Mouse (Mus musculus): ENCODE data around the gene Tgfbr2. TPM values are rescaled to one million over a fixed set of nuclear protein-coding genes. Genes with fewer than 3 reads are reported as not detected.
"Not testable (repeated sequence)": the region's sequence is repeated elsewhere in the genome, so short reads cannot be mapped to it uniquely, and the experiment has no call there.

The Tgfbr2 gene
- polyA plus RNA-seq, 1 experiment from 2014 or later = 69.0 TPM

DNA sequence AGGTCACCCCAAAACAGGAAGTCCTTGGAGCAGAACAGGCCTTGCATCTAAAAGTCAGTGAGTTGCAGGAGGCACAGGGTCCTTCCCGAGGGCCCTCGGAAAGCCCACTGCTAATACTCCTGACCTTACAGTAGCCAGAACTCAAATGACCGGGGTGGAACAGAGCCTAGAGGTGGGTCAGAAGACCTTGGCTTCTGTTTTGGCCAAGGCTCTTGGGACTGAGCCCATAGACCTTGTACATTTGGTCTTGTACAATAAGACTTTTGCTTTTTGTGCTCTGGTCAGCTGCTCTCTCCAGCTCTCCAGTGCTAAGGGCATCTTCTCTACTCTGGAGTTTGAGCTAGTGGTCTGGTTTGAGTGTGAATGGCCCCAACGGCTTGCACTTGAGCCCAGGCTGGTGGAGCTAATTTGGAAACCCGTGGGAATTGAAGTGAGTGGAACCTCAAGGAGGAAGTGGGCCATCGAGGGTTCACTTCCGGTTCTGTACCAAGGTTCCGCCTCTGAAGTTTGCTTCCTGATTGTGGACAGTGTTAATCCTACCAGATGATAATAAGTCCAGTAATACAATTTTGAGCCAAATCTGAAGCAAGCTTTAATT, 91.3 kb downstream of the Tgfbr2 start:
- Histone ChIP-seq H3K9ac (no peak overlapping the region), H3K36me3 (peaks cover 9% of the 10 kb centered on the region), H3K4me1 (no peaks in the 10 kb centered on the region), H3K4me3 (no peak overlapping the region), H3K27me3 (no peaks in the 10 kb centered on the region), H3K9me3 (no peaks in the 10 kb centered on the region), H3K27ac (no peak overlapping the region), H3K4me2 (no peak overlapping the region)
- 81% methylated on average over 8 of the region's 8 CpGs for WGBS
- no peak for ATAC-seq (ENCODE audit: insufficient number of reproducible peaks, low FRiP score, low TSS enrichment, low read depth)

DNA sequence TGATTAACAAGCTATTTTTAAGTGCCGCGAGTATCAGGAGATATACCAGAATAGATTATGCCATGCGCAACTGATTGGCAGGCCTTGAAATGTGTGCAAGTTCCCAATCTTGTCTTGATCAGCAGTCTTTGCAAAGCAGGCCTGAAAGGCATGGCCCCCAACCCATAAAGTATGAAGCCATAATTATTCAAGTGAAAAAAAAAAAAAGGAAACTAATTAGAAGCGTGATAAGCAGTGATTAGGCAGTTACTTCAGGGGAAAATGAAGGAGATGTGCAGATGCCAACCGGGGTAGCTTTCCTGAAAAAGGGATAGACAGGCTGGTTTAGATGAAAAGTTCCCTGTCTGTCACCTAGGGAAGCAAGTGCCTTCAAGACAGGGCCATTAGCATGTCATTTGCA, 91.9 kb downstream of the Tgfbr2 start:
- H3K27ac ChIP-seq = no peak overlapping the region

GRCm38 (mm10) chr9:116081781-116082180, 93.4 kb downstream of the Tgfbr2 start:
- no peak overlapping the region for H3K4me2 ChIP-seq
- no peaks in the 10 kb centered on the region for H3K36me3 ChIP-seq
- 80% methylated on average over 4 of the region's 4 CpGs for WGBS

More for the DNA sequence above, 91.9 kb downstream of the Tgfbr2 start:
- no peaks in the 10 kb centered on the region for H3K27me3 ChIP-seq
- H3K9ac ChIP-seq = no peak overlapping the region
- H3K4me2 ChIP-seq = no peak overlapping the region
- no peaks in the 10 kb centered on the region for H3K4me1 ChIP-seq
- ATAC-seq (ENCODE audit: insufficient number of reproducible peaks, low FRiP score, low TSS enrichment, low read depth) = no peak
- no peak overlapping the region for H3K4me3 ChIP-seq
- peaks cover 3% of the 10 kb centered on the region; the same call in 1 of the 2 replicates for H3K36me3 ChIP-seq
- WGBS = 87% methylated on average over 5 of the region's 5 CpGs
- no peaks in the 10 kb centered on the region for H3K9me3 ChIP-seq

GRCm38 (mm10) chr9:116077419-116077818, 97.7 kb downstream of the Tgfbr2 start:
- Histone ChIP-seq H3K27me3 (no peaks in the 10 kb centered on the region), H3K4me2 (no peak overlapping the region), H3K36me3 (no peaks in the 10 kb centered on the region), H3K9me3 (no peaks in the 10 kb centered on the region), H3K4me1 (no peaks in the 10 kb centered on the region), H3K27ac (no peak overlapping the region), H3K4me3 (no peak overlapping the region), H3K9ac (no peak overlapping the region)
- ATAC-seq (ENCODE audit: insufficient number of reproducible peaks, low FRiP score, low TSS enrichment, low read depth) = no peak
- WGBS = 85% methylated on average over 2 of the region's 2 CpGs

More at GRCm38 (mm10) chr9:116081781-116082180, 93.4 kb downstream of the Tgfbr2 start:
- Histone ChIP-seq H3K9me3 (no peaks in the 10 kb centered on the region), H3K4me1 (no peaks in the 10 kb centered on the region), H3K27ac (no peak overlapping the region), H3K9ac (no peak overlapping the region), H3K27me3 (no peaks in the 10 kb centered on the region), H3K4me3 (no peak overlapping the region)
- ATAC-seq (ENCODE audit: insufficient number of reproducible peaks, low FRiP score, low TSS enrichment, low read depth) = no peak

- no peak overlapping the region for H3K9ac ChIP-seq
- H3K4me3 ChIP-seq = no peak overlapping the region
- H3K27me3 ChIP-seq = no peaks in the 10 kb centered on the region
- ATAC-seq (ENCODE audit: insufficient number of reproducible peaks, low FRiP score, low TSS enrichment, low read depth) = no peak
- no peaks in the 10 kb centered on the region for H3K4me1 ChIP-seq
- no peaks in the 10 kb centered on the region for H3K36me3 ChIP-seq
- H3K4me2 ChIP-seq = no peak overlapping the region
- no peaks in the 10 kb centered on the region for H3K9me3 ChIP-seq
- WGBS = 43% methylated on average over 2 of the region's 2 CpGs
- no peak overlapping the region for H3K27ac ChIP-seq
These were observed 98.2 kb downstream of the Tgfbr2 start for GRCm38 (mm10) chr9:116076946-116077345.

GRCm38 (mm10) chr9:116076163-116076562, 99.0 kb downstream of the Tgfbr2 start:
- Histone ChIP-seq H3K36me3 (no peaks in the 10 kb centered on the region), H3K9me3 (no peaks in the 10 kb centered on the region), H3K27ac (no peak overlapping the region), H3K4me2 (no peak overlapping the region), H3K4me3 (no peak overlapping the region), H3K9ac (no peak overlapping the region), H3K4me1 (no peaks in the 10 kb centered on the region), H3K27me3 (no peaks in the 10 kb centered on the region)
- 77% methylated on average over 4 of the region's 4 CpGs for WGBS
- no peak for ATAC-seq (ENCODE audit: insufficient number of reproducible peaks, low FRiP score, low TSS enrichment, low read depth)

GRCm38 (mm10) chr9:116071561-116071960, 103.6 kb downstream of the Tgfbr2 start:
- H3K9ac ChIP-seq; H3K4me2 ChIP-seq; ATAC-seq (ENCODE audit: insufficient number of reproducible peaks, low FRiP score, low TSS enrichment, low read depth); H3K27ac ChIP-seq; H3K27me3 ChIP-seq; H3K4me1 ChIP-seq; H3K9me3 ChIP-seq; H3K36me3 ChIP-seq; H3K4me3 ChIP-seq: not testable (repeated sequence)
- WGBS = 91% methylated on average over 1 of the region's 1 CpGs

DNA sequence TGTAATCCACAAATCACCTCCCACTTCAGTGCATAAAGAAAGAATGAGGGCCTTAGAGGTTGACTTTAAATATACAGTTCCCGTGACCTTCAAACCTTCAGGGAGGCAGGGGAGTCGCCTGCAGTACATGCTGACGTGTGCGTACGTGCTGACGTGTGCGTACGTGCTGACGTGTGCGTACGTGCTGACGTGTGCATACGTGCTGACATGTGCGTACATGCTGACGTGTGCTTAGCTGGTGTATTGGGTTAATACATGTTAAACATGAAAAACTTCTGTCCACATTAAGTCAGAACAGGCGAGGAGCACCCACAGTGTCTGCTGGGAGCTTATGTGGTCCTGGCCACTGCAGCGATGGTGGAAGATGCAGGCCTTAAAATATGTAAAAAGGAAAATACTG, 110.4 kb downstream of the Tgfbr2 start:
- 85% methylated on average over 17 of the region's 17 CpGs for WGBS
- H3K4me1 ChIP-seq = no peaks in the 10 kb centered on the region
- no peak overlapping the region for H3K4me2 ChIP-seq
- no peak overlapping the region for H3K9ac ChIP-seq
- H3K9me3 ChIP-seq = no peaks in the 10 kb centered on the region
- no peak overlapping the region for H3K4me3 ChIP-seq
- no peaks in the 10 kb centered on the region for H3K27me3 ChIP-seq
- H3K27ac ChIP-seq = no peak overlapping the region
- ATAC-seq (ENCODE audit: insufficient number of reproducible peaks, low FRiP score, low TSS enrichment, low read depth) = no peak
- no peaks in the 10 kb centered on the region for H3K36me3 ChIP-seq

DNA sequence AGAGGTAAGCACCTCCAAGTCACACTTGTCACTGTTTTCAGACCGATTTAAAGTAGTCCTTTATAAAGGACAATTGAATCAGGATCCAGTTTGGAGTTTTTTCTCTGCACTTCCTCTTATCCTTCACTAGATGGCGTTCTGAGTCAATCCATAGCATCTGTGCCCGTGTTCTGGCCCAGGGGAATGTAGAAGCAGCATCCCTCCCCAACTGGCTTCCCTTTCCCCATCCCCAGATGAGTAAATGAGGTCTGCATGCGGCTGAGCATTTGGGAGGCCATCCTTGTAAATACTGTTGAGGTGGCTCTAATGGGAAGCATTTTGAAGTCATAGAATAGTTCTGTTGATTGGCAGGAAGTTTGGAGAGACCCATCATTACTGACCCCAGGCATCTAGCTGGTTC, 114.5 kb downstream of the Tgfbr2 start:
- Histone ChIP-seq H3K4me1 (no peaks in the 10 kb centered on the region), H3K27me3 (no peaks in the 10 kb centered on the region), H3K9me3 (no peaks in the 10 kb centered on the region), H3K27ac (no peak overlapping the region), H3K4me3 (no peak overlapping the region), H3K9ac (no peak overlapping the region), H3K4me2 (no peak overlapping the region), H3K36me3 (no peaks in the 10 kb centered on the region)
- no peak for ATAC-seq (ENCODE audit: insufficient number of reproducible peaks, low FRiP score, low TSS enrichment, low read depth)
- WGBS = 4% methylated on average over 4 of the region's 4 CpGs

DNA sequence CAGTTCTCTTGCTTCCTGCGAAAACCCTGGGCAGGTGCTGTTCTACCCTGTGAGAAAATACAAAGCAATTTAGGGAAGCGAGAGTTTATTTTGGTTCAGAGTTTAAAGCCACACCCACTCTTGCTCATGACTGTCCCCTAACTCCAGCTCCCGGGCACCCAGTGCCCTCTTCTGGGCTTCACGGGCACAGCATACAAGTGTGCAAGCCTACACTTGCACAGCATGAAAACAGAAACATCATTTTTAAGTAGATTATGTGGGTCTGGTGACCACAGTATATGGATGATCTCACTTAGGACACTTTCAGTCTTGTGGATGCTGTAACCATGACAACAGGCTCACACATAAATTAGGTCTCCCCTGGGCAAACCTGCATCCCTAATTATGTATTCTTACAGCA, 116.0 kb downstream of the Tgfbr2 start:
- WGBS = 53% methylated on average over 4 of the region's 4 CpGs
- Histone ChIP-seq H3K4me3 (no peak overlapping the region), H3K4me1 (no peaks in the 10 kb centered on the region), H3K36me3 (no peaks in the 10 kb centered on the region), H3K9me3 (no peaks in the 10 kb centered on the region), H3K27ac (no peak overlapping the region), H3K27me3 (no peaks in the 10 kb centered on the region), H3K9ac (no peak overlapping the region), H3K4me2 (no peak overlapping the region)
- no peak for ATAC-seq (ENCODE audit: insufficient number of reproducible peaks, low FRiP score, low TSS enrichment, low read depth)

- Histone ChIP-seq H3K27me3 (no peaks in the 10 kb centered on the region), H3K9ac (no peak overlapping the region), H3K4me3 (no peak overlapping the region), H3K4me2 (no peak overlapping the region), H3K27ac (no peak overlapping the region), H3K4me1 (no peaks in the 10 kb centered on the region), H3K36me3 (no peaks in the 10 kb centered on the region), H3K9me3 (no peaks in the 10 kb centered on the region)
- 91% methylated on average over 4 of the region's 4 CpGs for WGBS
- ATAC-seq (ENCODE audit: insufficient number of reproducible peaks, low FRiP score, low TSS enrichment, low read depth) = no peak
These were observed 116.7 kb downstream of the Tgfbr2 start for GRCm38 (mm10) chr9:116058475-116058874.

DNA sequence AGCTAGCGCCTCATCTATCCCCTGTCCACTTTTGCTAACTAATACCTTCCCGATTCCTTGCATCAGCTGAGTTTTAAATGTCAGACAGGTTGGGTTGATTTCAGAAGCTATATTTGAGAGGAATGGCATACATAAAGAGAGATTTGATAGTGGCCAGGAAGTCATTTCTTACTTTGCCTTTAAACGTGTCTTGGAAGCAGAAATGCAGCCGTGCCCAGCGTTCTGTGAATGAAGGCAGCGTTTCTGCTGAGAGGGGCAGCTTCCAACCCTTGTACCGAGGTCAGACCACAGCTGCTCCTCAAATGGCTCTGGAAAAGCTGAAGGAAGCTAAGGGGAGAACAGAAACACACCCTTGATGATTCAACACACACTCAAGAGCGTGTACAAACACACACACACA, 121.2 kb downstream of the Tgfbr2 start:
- no peak overlapping the region for H3K27ac ChIP-seq
- H3K9me3 ChIP-seq = no peaks in the 10 kb centered on the region
- no peaks in the 10 kb centered on the region for H3K4me1 ChIP-seq
- H3K36me3 ChIP-seq = no peaks in the 10 kb centered on the region
- H3K9ac ChIP-seq = no peak overlapping the region
- no peak overlapping the region for H3K4me2 ChIP-seq
- no peak for ATAC-seq (ENCODE audit: insufficient number of reproducible peaks, low FRiP score, low TSS enrichment, low read depth)
- 53% methylated on average over 8 of the region's 8 CpGs for WGBS
- no peaks in the 10 kb centered on the region for H3K27me3 ChIP-seq
- H3K4me3 ChIP-seq = no peak overlapping the region

DNA sequence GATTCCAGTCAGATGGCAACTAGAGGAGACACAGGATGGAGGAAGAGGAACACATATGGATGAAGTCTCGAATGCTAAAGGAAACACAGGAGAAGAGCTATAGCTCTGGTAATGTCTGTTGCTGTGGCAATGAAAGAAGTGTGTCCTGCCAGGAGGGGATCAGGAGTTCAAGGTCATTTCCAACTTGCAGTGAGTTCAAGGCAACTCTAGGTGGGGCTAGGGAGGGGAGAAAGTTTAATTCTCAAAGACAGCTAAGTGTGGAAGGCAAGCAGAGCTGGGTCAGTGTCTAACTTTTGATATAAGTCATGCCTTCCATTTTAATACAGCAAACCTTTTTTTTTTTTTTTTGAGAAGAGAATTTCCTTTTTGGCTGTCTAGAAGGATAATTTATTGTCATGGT, 125.2 kb downstream of the Tgfbr2 start:
- ATAC-seq (ENCODE audit: insufficient number of reproducible peaks, low FRiP score, low TSS enrichment, low read depth) = no peak
- 76% methylated on average over 1 of the region's 1 CpGs for WGBS

More for the DNA sequence above, 125.2 kb downstream of the Tgfbr2 start:
- no peak overlapping the region for H3K4me2 ChIP-seq
- no peak overlapping the region for H3K27ac ChIP-seq
- no peak overlapping the region for H3K9ac ChIP-seq
- H3K4me3 ChIP-seq = no peak overlapping the region
- no peaks in the 10 kb centered on the region for H3K27me3 ChIP-seq
- no peaks in the 10 kb centered on the region for H3K36me3 ChIP-seq
- H3K4me1 ChIP-seq = no peaks in the 10 kb centered on the region
- no peaks in the 10 kb centered on the region for H3K9me3 ChIP-seq

Measured in limb, embryonic 15.5 days (tissue).